Mouse (Mus musculus) limb, embryonic 12.5 days (tissue): ENCODE data around the gene Tenm3. TPM values are rescaled to one million over a fixed set of nuclear protein-coding genes. Genes with fewer than 3 reads are reported as not detected.

Source experiments
- ATAC-seq: fragments of 200-750 bp; cut with Nextera tagmentation; 2 replicates; pipeline ENCODE4 v1.8.0; 2017; ENCODE audit warnings: low read depth, moderate TSS enrichment; ENCODE audit not compliant: insufficient number of reproducible peaks, insufficient read depth, low FRiP score, low TSS enrichment
- H3K27ac ChIP-seq: fragments of 300-500 bp; sonication (generic); 2 replicates; pipeline ENCODE4 v1.5.1; 2016; ENCODE audit warnings: mild to moderate bottlenecking, moderate library complexity
- H3K27me3 ChIP-seq: fragments of 300-500 bp; sonication (generic); 2 replicates; pipeline ENCODE4 v1.6.1; 2016; ENCODE audit warnings: mild to moderate bottlenecking, moderate library complexity
- H3K36me3 ChIP-seq: fragments of 300-500 bp; sonication (generic); 2 replicates; pipeline ENCODE4 v1.6.1; 2016; ENCODE audit warnings: mild to moderate bottlenecking, moderate library complexity
- H3K4me1 ChIP-seq: fragments of 300-500 bp; sonication (generic); replicated peaks from 2 replicates; pipeline ENCODE4 v1.6.1; 2016
- H3K4me2 ChIP-seq: fragments of 300-500 bp; sonication (generic); 2 replicates; pipeline ENCODE4 v1.6.1; 2016; ENCODE audit warnings: mild to moderate bottlenecking, moderate library complexity
- H3K4me3 ChIP-seq: fragments of 300-500 bp; sonication (generic); replicated peaks from 2 replicates; pipeline ENCODE4 v1.5.1; 2016; ENCODE audit warnings: mild to moderate bottlenecking
- H3K9ac ChIP-seq: fragments of 300-500 bp; sonication (generic); replicated peaks from 2 replicates; pipeline ENCODE4 v1.6.1; 2016; ENCODE audit warnings: mild to moderate bottlenecking, moderate library complexity
- H3K9me3 ChIP-seq: fragments of 300-500 bp; sonication (generic); 2 replicates; pipeline ENCODE4 v1.6.1; 2016; ENCODE audit warnings: mild to moderate bottlenecking, moderate library complexity
- WGBS: fragments of 180-500 bp; shearing (Covaris S2); methylation state at CpG from one replicate; pipeline ENCODE4 v1.1.7; 2016; 5-methylcytosine and 5-hydroxymethylcytosine counted together
- polyA plus RNA-seq: library from polyadenylated mRNA; unstranded; fragments of >200 nt; fragmentation: Nextera tagmentation; extraction: Ambion mirVana; gene quantifications from 2 replicates; pipeline ENCODE4 v1.2.1, GENCODE M21; 2016

The Tenm3 gene
- polyA plus RNA-seq, 1 experiment from 2014 or later, result 47.1 TPM

DNA sequence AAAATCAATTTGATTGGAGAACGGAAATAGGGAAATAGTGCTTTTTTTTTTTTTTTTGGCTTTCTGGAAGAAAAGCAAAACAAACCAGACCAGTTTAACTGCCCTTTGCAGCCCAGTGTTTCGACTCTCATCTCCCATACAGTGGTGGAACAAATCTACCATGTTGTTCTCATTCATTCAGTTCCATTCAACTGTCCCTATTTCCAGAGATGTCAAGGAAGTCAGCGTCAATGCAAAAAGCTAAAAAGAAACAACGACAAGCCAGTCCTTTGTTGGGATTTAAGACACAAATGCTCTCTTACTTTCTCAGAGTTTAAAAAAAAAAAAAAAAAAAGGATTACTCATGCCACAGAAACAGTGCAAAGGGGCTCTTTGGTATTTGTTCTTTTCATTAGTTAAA lies 502.1 kb downstream of the Tenm3 start:
- Histone ChIP-seq H3K27me3 (no peaks in the 10 kb centered on the region), H3K27ac (no peak overlapping the region), H3K9ac (no peak overlapping the region), H3K36me3 (peaks cover 35% of the 10 kb centered on the region), H3K9me3 (no peaks in the 10 kb centered on the region), H3K4me3 (no peak overlapping the region), H3K4me1 (no peaks in the 10 kb centered on the region), H3K4me2 (no peak overlapping the region)
- ATAC-seq, result no peak
- WGBS, result 84% methylated on average over 4 of the region's 4 CpGs

DNA sequence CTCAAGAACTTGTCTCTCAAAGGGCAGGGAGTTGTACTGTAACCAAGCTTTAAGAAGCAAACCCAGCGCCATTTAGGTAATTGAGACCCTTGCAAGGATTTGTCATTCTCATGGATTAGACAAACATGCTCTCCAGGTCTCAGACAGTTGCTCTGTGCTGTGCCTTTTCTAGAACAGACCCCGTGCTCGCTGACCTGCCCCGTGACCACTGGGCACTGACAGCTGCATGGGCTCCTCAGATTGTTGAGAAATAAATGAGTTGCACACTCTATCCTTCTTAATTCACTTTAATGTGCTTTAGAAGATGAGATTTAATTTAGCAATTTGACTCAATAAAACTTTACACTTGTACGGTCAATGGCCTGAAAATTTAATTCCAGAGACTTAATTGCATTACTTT lies 502.5 kb downstream of the Tenm3 start:
- ATAC-seq, result no peak
- WGBS, result 89% methylated on average over 5 of the region's 5 CpGs
- no peaks in the 10 kb centered on the region for H3K27me3 ChIP-seq
- no peak overlapping the region for H3K4me2 ChIP-seq
- H3K4me1 ChIP-seq, result no peaks in the 10 kb centered on the region
- H3K4me3 ChIP-seq, result no peak overlapping the region
- H3K9me3 ChIP-seq, result no peaks in the 10 kb centered on the region
- H3K27ac ChIP-seq, result no peak overlapping the region
- no peak overlapping the region for H3K9ac ChIP-seq
- peaks cover 35% of the 10 kb centered on the region for H3K36me3 ChIP-seq

DNA sequence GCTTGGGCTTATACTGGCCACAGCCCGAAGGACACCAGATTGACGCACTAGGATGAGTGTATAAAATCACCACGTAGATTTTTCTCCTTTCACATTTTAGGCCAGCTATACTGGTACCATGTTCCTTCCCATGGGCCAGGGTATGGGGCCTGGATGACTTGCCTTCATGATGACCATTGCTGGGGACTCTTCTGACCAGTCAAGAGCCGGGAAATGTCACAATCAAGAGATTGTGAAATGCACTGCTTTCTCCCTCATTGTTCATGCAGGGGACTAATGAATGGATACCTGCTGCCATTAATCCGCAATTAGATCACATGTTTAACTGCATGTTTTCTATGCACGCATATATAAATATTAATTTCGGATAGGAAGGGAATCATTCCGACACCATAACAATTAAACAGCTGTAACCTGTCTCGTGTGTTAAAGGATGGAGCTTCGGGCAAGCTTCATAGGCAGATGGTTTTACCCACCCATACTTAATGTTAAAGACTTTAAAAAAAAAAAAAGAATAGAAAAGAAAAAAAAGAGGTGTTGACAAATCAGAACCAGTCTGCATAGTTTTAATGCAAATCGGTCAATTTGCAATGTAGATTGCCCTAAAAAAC lies 521.0 kb downstream of the Tenm3 start:
- Histone ChIP-seq H3K9me3 (no peaks in the 10 kb centered on the region), H3K36me3 (peaks cover 23% of the 10 kb centered on the region), H3K27me3 (no peaks in the 10 kb centered on the region), H3K9ac (no peak overlapping the region), H3K4me2 (no peak overlapping the region), H3K4me1 (no peaks in the 10 kb centered on the region), H3K4me3 (no peak overlapping the region), H3K27ac (no peak overlapping the region)
- ATAC-seq, result no peak
- WGBS, result 92% methylated on average over 11 of the region's 11 CpGs

DNA sequence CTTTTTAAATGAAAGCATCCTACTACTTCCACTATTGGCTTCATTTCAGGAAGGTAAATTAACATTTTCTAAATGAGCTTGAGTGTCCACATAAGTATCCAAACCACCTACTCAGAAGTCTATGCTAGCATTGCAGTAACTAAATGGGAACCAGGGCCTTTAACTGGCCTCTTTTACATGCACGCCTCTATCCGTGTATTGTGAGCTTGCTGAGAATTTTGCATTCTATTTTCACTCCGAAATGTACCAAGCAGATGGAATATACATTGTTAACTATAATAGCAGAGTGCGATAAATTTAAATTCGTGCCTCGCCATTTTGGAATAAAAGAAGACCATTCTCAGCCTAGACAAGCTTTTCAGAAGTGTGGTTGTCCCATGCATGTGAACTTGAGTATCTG lies 521.5 kb downstream of the Tenm3 start:
- no peak overlapping the region for H3K4me3 ChIP-seq
- H3K4me2 ChIP-seq, result no peak overlapping the region
- no peaks in the 10 kb centered on the region for H3K9me3 ChIP-seq
- WGBS, result 95% methylated on average over 6 of the region's 6 CpGs
- ATAC-seq, result no peak
- H3K36me3 ChIP-seq, result peaks cover 22% of the 10 kb centered on the region
- H3K4me1 ChIP-seq, result no peaks in the 10 kb centered on the region
- no peaks in the 10 kb centered on the region for H3K27me3 ChIP-seq
- H3K27ac ChIP-seq, result no peak overlapping the region
- H3K9ac ChIP-seq, result no peak overlapping the region

DNA sequence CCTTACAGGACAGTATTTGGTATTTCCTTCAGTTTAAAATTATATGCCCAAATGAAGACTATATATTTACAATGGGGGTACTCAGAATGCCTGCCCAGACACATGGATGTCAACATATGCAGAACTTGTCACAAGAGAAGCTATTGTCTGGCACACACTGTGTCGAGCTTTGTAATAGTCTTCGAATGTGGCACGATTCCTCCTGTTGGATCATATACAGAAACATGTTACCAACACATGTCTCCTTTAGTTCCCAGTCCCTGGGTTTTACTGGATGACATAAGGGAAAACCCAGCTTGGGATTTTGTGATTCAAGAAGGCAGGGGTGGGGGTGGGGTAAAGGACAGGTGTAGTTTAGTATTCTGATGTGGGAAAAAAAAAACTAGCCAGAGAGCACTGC lies 524.1 kb downstream of the Tenm3 start:
- no peaks in the 10 kb centered on the region for H3K4me1 ChIP-seq
- WGBS, result 92% methylated on average over 3 of the region's 3 CpGs
- H3K4me2 ChIP-seq, result no peak overlapping the region
- no peak overlapping the region for H3K9ac ChIP-seq
- no peak for ATAC-seq
- H3K36me3 ChIP-seq, result peaks cover 25% of the 10 kb centered on the region
- H3K27me3 ChIP-seq, result no peaks in the 10 kb centered on the region
- H3K27ac ChIP-seq, result no peak overlapping the region
- no peaks in the 10 kb centered on the region for H3K9me3 ChIP-seq
- no peak overlapping the region for H3K4me3 ChIP-seq

DNA sequence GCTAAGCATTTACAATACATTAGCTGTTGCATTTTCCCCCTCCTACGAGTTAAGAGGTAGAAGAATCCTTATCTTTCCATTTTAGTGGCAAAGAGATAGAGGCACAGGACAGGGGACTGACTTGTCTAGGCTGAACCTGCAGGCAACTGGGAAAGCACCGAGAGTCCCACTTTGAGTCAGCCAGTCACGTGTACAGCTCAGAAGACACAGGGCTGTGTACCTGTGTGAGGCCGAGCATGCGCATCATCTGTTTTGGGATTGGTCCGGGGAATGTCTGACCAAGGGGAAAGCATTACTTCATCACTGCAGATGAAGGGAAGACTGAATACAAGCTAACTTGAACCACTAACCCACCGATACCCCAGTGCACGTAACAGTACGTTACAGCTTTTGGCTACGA lies 526.3 kb downstream of the Tenm3 start:
- no peak overlapping the region for H3K4me2 ChIP-seq
- 89% methylated on average over 10 of the region's 10 CpGs for WGBS
- ATAC-seq, result no peak
- no peak overlapping the region for H3K9ac ChIP-seq
- H3K27me3 ChIP-seq, result no peaks in the 10 kb centered on the region
- no peak overlapping the region for H3K27ac ChIP-seq
- no peaks in the 10 kb centered on the region for H3K9me3 ChIP-seq
- H3K4me1 ChIP-seq, result no peaks in the 10 kb centered on the region; the same call in 1 of the 2 replicates
- no peak overlapping the region for H3K4me3 ChIP-seq
- H3K36me3 ChIP-seq, result peaks cover 13% of the 10 kb centered on the region

DNA sequence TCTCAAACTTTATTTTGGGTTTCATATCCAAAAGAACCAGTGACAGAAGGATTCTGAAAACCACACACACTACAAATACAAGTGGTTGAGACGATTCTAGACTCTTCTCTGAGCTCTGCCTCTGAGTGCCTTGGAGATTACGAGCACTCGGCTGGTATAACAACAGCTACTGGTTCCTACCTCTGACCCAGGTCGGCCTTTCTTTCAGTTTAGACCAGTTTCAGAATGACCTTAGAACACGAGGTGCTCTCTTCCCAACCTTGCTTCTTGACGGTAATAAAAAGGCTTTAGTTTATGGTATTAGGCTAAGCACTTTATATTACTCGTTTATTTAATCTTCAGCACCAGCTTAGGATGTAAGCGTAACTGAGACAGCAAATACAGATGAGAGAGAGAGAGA lies 528.1 kb downstream of the Tenm3 start:
- Histone ChIP-seq H3K9me3 (no peaks in the 10 kb centered on the region), H3K27me3 (no peaks in the 10 kb centered on the region), H3K4me2 (no peak overlapping the region), H3K4me3 (no peak overlapping the region), H3K4me1 (peaks cover under 1% of the 10 kb centered on the region), H3K9ac (no peak overlapping the region), H3K27ac (no peak overlapping the region), H3K36me3 (peaks cover 10% of the 10 kb centered on the region)
- 70% methylated on average over 8 of the region's 8 CpGs for WGBS
- no peak for ATAC-seq

DNA sequence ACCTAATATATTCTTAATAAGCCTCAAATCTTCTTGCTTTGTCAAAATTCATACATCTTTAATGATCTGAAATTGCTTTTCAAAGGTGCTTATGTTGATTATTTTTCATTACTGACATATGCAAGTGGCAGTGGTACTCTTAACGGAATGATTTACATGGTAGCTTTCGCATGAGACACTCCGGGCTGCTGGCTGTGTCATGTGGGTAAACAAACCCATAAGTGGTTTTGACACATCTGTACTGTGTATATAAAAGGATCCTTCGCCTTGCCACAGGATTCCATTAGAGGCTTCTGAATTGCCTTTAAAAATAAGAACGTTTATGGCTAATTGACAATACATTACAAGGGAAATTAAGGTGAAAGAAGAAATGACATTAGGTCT lies 529.8 kb downstream of the Tenm3 start:
- H3K36me3 ChIP-seq, result peaks cover 10% of the 10 kb centered on the region
- no peak overlapping the region for H3K4me3 ChIP-seq
- no peak overlapping the region for H3K4me2 ChIP-seq
- H3K27ac ChIP-seq, result no peak overlapping the region
- no peak overlapping the region for H3K9ac ChIP-seq
- H3K4me1 ChIP-seq, result peaks cover 17% of the 10 kb centered on the region
- WGBS, result 65% methylated on average over 5 of the region's 5 CpGs
- ATAC-seq, result no peak
- no peaks in the 10 kb centered on the region for H3K9me3 ChIP-seq
- no peaks in the 10 kb centered on the region for H3K27me3 ChIP-seq

DNA sequence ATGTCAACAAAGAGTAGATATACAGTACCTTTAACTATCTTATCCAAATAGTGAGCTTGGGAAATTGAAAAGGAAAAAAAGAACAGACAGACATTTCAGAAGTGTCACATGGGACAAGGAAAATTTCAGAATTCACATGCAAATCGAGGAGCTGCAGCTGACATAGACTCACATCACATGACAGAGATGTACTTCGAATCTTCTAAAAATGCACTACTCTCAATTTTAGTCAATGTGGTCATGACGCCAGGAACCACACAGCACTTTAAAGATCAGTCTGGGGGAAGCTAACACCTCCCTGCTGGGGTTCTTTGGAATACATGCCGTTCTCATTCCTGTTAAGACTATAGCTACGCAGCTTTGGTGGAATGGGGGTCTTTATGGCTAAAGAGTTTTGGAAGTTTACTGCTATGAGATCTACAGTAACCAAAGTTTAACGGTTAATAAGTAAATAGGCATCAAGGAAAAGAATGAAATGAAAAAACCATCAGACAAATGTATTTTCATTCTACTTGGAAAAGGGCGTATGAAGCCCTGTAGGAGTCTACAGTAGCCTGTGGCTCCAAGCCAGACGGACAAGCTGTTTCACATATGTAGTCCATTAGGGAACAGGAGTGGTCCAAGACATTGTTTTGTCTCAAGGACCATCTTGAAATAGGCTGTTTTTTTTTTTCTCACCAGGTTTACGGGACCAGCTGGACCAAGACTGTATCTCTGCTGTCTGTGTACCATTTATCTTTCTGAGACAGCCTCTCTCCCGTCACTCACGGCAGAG lies 530.4 kb downstream of the Tenm3 start:
- Histone ChIP-seq H3K27me3 (no peaks in the 10 kb centered on the region), H3K4me3 (no peak overlapping the region), H3K4me2 (no peak overlapping the region), H3K27ac (no peak overlapping the region), H3K4me1 (peaks cover 21% of the 10 kb centered on the region), H3K9me3 (no peaks in the 10 kb centered on the region), H3K9ac (no peak overlapping the region), H3K36me3 (peaks cover 11% of the 10 kb centered on the region)
- no peak for ATAC-seq
- WGBS, result 57% methylated on average over 11 of the region's 11 CpGs

DNA sequence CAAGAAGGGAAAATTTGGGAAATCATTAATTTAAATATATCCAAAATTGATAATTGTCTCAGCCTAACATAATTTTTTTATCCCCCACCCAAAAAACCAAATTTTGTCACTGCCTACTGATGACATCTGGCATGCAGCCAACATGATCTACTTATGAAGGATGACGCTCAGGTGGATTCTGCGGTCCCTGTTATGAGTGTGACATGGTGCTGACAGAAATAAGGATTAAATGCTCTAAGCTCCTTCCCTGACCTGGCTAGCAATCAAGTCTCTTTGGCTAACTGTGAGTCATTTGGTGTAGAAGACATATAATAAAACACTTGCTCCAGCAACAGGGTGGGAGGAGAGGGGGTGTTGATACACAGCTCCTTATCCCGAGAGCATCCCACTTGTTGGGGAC lies 532.0 kb downstream of the Tenm3 start:
- H3K9ac ChIP-seq, result no peak overlapping the region
- no peak overlapping the region for H3K4me3 ChIP-seq
- 0 out of 2 replicates have a peak, but pooled peaks cover 4% of the 10 kb centered on the region for H3K27me3 ChIP-seq
- H3K4me1 ChIP-seq, result peaks cover 21% of the 10 kb centered on the region
- peaks cover 17% of the 10 kb centered on the region for H3K36me3 ChIP-seq
- ATAC-seq, result no peak
- 80% methylated on average over 3 of the region's 3 CpGs for WGBS
- no peak overlapping the region for H3K27ac ChIP-seq
- no peak overlapping the region for H3K4me2 ChIP-seq
- no peaks in the 10 kb centered on the region for H3K9me3 ChIP-seq

DNA sequence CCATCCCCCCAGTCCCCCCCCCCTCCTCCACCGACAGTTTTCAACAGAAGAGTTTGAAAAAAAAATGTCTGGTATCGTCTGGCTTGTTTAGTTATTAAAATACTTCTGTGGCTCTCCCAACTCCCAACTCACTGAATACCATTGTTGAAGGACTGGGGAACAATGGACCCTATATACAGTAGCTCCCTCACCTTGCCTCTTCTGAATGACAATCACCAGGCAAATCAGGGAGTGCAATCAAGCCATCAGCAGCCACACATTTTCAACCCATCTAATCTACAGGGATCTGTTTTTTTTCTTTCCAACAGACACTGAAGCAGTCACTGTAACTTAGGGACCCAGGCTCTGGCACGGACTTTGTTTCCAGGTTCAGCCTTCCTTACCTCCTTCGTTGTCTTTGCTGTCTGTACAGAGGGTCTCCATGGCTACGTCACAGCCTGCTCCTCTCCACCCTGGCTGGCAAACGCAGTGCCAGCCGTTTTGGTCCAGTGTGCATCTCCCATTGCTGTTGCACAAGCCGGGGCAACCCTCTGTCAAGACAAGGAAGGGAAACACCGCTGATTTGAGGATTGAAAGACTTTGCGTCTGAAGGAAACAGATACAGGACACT lies 533.4 kb downstream of the Tenm3 start:
- H3K36me3 ChIP-seq, result peaks cover 19% of the 10 kb centered on the region
- 64% methylated on average over 10 of the region's 10 CpGs for WGBS
- ATAC-seq, result no peak
- H3K27me3 ChIP-seq, result 0 out of 2 replicates have a peak, but pooled peaks cover 4% of the 10 kb centered on the region
- H3K9me3 ChIP-seq, result no peaks in the 10 kb centered on the region
- no peak overlapping the region for H3K4me3 ChIP-seq
- H3K9ac ChIP-seq, result no peak overlapping the region
- peak overlapping the region; percentile 77; the same call in 1 of the 2 replicates for H3K27ac ChIP-seq
- peaks cover 21% of the 10 kb centered on the region for H3K4me1 ChIP-seq
- no peak overlapping the region for H3K4me2 ChIP-seq
